Mouse (Mus musculus) T-helper 2 cell (primary cell): Measurements from ENCODE around the gene Slc25a18.

Experiments used
- in situ Hi-C: fragments of 300-600 bp; cut with MboI, MseI; formaldehyde crosslinking; loops from one replicate; pipeline ENCODE4 v1.15.1; 2025; ENCODE audit warnings: high pct_unique_total_duplicates

The Slc25a18 gene

DNA sequence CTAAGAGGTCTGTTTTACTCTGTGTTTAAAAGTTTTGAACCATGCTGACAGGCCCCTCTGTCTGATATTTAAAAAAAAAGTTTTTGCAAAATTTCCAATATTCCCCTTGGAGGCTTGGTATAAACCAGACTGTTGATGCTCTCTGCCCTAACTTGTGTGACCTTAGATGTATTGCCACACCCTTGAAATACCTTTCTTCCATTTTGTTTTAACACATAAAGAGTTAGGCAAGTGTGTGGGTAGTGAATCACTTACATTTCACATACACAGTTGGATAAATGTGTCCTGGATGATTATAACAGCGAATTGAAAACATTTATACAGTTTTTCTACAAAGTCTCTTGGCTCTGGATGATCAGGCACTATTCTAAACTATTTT lies 63.8 kb downstream of the Slc25a18 start:
- in situ Hi-C loops = loop anchor here (5.0 kb wide), 1 partner anchor 480 kb away; no protein-coding TSS in a partner anchor

DNA sequence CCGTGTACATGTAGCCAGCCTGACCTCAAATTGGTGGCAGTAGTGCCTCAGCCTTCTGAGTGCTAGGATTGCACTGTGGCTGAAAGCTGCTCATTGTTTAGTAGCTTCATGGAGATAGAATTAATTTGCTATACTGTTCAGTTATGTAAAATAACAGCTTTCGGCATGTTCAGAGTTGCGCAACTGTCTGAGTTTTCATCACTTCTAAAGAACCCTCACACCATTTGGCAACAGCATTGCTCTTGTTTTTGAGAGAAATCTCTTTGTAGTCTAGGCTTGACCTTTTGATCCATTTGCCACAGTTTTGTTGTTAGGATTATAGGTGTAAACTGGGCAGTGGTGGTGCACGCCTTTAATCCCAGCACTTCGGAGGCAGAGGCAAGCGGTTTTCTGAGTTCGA lies 66.9 kb downstream of the Slc25a18 start:
- in situ Hi-C loops = no loop called here

DNA sequence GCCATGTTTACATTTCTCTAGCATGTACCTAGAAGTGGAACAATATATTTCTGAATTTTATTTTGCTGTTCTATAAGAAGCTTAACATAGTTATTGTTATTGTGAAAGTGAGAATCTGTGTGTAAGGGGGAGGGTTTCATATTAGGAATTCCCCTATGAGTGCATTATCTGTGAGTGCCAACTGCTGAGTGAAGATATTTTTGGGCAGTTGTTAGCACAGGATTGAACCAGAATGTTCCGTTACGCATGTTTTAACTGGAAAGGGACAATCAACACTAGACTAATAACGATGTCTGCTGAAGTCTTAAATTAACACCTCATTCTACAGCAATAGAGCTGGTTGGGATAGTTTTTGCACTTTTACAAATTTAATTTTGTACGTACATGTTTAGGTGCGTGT lies 68.4 kb downstream of the Slc25a18 start:
- in situ Hi-C loops = no loop called here
